Mouse (Mus musculus) spleen, postnatal 4 days (tissue): Measurements from ENCODE around the gene Msh2.

Source experiments
- DNase-seq, 2 experiments: peaks; one replicate each; pipeline ENCODE4 v3.0.0; 2022; ENCODE audit warnings: low spot score in 2 of 2

The Msh2 gene

DNA sequence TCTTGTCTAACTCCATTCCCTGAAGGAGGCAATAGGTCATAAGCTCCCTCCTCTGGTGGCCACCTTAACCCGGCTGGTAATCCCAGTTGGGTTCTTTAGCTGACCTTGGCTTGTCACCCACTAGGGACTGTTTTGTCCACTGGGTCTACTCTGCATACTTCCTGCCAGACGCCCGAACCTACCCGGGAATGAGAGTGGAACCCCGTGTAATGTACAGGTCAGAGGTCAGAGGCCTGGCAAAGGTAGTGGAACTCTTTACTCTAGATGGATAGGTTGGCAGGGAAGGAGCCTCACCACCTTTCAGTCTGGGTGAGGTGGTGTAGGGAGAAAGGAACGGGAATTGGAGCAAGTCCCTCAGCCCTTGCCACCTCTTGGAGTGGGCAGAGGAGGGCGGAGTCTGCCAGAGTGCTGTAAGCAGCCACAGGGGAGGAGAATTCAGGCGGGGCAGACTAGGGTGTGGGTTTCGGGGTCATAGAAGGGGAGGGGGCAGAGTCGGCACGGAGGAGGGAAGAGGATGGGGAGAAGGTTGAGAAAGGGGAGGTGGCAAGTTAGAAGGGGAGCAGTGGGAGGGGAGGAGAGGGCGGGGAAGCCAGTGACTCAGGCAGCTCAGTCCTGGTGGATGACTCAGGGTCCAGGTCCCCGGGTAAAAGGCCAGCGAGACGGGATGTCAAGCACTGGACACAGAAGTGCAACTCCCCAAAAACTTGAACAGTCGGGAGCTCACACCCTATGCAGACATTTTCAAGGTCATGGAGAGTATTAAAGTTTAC lies 27.1 kb downstream of the Msh2 start:
- DNase-seq: no peak

DNA sequence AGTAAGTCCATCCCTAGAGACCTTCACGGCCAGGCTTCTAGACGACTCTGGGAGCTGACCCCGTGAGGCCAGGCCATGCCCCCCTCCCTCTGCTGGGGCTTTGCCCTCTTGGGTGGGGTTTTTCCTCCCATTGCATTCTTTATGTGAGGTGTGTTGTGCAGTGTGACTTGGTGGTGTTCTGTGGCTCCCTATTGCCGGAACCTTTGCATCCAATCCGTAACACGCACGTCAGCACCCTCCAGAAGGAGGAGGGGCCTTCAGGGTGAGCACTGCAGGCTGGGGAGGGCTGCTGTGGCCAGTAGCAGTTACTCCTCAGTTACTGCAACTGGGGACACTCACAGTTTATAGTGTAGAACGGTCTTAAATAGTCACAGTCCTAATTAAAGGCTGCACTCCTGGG lies 28.0 kb downstream of the Msh2 start:
- no peak for DNase-seq

DNA sequence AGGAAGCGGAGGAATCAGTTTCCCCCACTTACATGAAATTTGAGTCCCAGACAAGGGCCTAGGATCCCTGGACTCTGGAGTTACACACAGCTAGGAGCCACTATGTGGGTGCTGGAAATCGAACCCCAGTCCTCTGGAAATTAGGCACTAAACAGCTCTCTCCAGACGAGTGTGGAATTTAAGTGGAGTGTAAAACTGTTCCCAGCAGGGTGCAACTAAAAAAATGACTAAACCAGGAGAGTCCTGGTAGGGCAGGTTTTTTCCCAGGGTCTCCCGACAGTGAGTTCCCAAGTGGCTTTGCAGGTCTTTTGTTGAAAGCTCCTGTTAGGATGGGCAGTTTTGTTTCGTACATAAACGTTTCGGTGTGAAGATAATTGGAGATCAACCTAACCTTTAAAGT lies 52.6 kb downstream of the Msh2 start:
- no peak for DNase-seq

DNA sequence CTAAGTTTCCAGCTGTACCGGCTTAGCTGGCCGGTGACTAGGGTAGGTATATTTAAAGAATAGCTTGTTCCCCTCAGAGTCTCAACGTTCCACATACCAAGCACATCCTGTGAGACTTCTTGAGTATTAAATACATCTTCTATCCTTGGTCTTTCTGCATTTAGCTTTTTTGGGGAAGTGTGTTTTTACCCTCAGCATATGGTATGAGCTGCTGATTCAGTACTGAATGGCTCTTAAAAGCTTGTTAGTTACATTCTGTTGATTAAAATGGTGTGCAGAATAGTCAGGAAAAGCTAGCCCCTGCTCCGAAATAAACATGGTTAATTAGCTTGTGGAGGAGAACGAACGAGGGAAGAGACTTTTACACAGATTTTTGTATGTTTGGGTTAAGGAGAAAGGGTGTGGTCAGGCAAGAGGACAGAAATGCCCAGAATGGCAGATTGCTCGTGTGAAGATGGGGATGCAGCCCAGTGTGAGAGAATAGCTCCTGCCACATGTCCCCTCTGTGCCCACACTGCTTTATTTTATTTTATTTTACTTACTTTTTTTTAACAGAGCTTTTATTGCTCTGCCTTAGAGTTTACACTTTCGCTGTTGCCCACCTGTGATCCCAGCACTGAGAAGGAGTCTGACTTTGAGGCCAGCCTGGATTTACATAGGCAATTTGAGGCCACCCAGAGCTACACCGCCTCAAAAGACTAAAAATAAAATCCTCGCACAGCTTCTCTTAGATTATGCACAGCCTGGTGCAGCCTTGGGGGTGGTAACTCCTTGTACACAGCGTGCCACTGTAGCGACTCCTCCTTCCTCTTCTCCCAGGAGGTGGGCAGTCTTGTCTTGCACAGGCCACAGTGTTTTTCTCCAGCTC lies 54.6 kb downstream of the Msh2 start:
- DNase-seq: no peak

DNA sequence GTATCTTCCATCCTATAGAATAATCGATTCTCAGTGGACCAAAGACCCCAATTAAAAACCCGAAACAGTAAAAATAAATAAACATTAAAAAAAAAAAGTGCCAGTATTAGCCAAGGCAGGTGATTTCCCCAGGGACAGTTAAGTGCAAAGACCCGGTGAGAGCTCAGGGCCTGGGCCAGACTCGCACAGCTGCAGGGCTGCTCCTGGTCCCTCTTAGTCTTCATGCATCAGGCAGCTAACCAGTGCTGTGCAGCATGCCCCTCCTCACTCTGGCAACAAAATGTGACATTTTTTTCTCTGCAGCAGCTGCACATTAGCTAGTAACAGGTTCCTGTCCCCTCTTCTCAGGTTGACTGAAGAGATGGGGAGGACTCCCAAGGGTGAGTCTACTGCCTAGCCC lies 59.8 kb downstream of the Msh2 start:
- no peak for DNase-seq

DNA sequence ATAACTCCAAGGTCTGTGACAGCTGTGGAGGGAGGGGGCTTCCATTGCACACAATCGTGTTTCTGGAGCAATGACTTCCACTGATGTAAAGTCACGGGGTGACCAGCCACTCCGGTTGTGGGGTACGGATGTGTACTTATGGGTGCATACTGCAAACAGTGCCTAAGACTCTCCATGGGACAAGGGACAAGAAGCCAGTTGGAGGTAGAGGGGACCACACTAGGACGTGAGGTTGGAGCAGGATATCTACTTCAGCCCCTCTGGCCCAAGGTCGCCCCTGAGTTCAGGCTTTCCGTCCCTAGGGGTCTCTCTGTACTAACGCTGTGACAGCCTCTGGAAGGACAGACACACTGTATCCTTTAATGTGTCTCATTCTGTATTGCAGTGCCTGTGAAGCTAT lies 62.3 kb downstream of the Msh2 start:
- no peak for DNase-seq

DNA sequence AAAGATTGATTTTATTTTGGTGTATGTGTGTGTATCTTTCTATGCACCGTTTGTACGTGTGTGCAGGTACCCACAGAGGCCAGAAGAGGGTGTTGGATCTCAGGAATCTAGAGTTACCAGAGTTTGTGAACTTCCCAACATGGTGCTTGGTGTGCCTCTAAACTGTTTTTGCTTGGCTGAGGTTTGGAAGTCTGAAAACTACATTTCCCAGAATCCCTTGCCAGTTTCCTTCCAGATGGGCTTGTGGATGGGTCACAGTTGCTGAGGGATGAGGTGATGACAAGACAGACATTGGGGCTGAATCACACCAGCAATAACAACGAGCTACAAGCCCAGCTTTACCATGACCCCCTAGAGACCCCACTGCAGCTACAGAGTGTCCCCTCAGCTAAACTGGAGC lies 65.0 kb downstream of the Msh2 start:
- no peak for DNase-seq

DNA sequence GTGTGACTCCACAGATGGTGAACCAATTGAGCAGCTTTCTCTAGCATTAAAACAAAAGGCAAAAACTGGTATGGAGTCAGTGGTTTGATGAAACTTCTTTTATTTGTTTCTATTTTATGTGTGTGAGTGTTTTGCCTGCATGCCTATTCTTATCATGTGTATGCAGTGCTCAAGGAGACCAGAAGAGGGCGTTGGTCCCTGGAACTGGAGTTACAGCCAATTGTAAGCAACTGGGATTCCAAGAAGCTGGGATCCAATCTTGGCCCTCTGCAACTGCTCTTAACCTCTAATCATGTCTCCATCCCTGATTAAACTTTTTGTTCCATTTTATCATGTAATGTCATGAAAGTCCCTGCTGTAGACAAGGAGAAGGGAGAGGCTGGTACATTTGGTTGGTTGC lies 67.7 kb downstream of the Msh2 start:
- DNase-seq: no peak

DNA sequence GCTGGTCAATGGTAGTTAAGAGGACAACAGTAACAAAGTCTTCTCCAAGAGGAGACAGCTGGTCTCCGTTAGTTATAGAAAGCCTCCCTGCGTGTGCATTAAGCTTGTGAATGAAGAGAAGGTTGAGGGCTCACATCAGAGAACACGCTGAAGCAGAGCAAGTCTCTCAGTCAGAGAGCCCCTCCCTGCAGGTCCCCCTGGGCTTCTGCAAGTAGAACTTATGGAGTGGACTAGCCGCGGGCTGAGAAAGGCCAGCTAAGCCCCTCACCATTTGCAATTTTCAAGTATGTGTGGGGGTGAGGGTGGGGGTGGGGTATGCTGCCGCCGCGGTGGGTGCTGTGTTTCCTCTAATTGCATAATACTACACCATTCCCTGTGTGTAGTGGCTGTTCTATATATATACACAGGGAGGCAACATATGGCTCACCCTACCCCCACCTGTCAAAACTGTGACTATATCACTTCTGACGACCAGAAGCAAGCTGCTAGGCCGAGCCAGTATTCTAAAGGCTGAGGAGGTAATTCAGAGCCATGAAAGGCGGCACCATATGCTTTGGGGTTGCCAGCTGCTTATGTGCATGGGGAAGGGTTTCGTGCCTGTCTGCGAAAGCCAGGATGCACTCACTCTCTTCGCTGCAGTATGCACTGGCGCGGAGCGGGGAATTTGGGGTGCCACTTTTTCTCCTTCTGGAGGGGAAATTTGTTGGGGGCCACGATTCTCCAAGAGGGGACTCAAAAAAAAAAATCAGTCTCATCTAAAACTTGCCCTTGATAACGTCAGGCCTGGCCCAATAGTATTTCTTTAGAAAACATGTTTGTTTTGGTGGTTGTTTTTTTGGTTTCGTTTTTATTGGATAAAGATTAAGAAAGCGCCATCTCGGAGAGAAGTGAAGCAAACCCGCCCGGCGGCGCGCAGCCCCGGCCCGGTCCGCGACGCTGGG lies 73.1 kb downstream of the Msh2 start:
- peak in 1 of 2 experiments; percentile 59 for DNase-seq

DNA sequence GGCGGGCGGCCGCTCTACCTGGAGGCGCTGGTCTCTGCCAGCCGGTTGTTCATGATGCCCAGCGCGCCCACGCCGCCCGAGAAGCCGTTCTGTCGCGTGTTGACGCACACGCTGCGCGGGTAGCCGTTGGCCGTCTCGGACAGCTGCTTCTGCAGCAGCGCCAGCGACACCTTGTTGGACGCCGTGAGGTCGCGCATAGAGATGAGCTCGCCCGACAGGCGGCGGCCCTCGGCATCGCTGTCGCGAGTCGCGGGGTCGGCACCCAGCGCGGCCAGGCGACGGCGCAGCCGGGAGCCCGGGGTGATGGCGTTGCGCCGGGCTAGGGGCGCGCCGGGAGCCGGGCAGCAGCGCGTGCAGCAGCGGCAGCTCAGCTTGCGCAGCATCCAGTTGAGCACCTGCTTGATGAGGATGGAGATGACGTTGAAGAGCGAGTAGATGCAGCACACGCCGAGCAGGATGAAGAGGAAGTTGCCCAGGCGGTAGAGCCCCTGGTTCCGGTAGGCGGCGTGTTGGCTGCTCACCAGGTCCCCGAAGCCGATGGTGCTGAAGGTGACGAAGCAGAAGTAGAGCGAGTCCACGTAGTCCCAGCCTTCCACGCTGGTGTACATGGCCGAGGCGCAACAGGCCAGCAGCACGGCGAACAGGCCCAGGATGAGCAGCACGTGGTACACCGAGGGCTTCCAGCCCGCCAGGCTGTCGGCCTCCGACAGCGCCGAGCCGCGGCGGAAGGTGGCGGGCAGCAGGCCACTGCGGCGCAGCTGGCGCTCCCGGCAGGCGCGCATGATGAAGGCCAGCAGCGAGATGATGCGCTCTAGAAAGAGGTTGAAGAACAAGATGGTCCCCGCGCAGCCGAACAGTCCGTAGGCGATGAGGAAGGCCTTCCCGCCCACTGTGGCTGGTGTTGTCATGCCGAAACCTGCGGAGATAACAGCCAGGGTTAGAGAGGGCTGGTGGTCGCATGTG lies 74.1 kb downstream of the Msh2 start:
- peak; percentile 44 to 70 for DNase-seq

DNA sequence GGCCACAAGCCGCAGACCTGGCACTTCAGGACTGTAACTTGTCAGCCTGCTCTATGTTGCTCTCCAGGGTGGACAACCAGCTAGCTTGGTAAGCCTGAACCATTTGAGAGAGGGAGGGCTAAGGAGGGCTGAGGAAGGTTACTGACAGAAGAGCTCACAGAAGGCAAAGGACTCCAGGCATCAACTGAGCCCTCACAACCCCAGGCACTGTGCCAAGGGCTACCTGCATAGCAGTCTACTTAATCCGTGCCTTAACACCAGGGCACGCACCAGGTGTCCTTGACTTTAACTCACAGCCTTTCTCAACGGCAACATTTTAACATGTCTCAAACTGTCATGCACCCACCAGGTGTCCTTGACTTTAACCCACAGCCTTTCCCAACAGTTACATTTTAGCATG lies 88.2 kb downstream of the Msh2 start:
- no peak for DNase-seq

DNA sequence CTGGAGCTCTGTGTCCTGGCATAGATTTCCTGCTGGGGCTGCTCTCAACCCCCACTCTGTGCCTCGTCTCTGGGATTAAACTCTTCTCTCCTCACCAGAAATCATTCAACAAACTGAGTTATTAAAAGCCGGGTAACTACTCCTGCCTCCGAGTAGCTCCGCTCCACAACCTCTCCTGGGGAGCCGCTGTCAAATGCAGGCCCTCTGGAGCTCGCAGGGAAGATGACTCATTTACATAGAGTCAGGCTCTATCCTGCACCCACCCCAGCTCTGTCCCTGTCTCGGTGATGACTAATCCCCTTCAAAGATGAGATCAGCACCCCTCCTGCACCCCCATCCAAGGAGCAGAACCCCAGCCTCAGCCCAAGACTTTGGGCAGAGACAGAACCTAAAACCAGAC lies 91.0 kb downstream of the Msh2 start:
- no peak for DNase-seq

DNA sequence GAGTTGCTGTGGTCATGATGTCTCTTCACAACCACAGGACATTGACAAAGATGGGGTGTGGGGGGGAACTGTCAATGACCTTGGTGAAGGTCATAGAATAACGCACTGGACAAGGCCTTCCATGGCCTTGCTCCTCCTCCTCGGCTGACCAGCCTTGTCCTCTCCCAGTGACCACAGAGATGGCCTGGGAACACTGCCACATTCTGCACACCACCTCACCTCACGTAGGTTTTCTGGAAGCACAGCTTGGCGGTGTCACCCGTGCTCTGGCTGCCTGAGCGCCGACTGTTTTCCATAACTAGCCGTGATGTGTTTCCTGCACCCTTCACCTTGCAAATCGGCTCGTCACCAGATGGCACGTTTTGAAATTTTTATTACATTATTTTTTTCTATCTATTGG lies 92.9 kb downstream of the Msh2 start:
- no peak for DNase-seq

DNA sequence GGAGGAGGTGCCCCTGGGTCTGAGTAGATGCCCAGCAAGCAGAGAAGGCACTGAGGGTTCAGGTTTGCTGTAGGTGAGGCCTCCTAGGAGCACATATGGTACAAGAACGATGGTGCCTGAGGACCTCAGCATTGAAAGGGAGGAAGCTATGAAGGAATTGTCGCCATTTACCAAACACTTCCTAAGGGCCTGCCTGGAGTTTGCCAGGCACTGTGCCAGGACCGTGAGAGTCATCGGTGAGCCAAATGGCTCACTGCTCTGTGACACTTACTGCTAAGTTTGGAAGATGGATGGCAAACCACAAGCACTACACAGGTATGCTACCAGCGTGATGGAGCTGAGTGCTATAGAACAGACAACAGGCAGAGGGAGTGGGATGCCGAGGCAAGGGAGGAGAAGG lies 94.8 kb downstream of the Msh2 start:
- DNase-seq: no peak

DNA sequence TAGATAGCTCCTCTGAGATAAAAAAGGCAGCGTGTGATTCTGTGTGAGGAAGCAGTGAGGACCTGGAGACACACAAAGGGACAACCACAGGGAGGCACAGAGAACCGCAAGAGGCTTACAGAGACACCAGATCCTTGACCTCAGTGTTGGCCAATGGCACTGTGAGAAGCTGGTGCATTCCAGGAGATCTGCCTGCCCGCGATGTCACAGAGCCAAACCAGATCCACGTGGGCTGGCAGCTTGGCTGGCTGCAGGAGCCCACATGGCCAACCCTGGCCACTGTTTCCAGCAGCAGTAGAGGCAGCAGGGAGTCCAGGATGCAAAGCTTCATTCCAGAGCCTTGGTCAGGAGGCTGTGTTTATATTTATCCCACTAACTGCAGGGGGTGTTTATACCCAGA lies 98.6 kb downstream of the Msh2 start:
- no peak for DNase-seq

DNA sequence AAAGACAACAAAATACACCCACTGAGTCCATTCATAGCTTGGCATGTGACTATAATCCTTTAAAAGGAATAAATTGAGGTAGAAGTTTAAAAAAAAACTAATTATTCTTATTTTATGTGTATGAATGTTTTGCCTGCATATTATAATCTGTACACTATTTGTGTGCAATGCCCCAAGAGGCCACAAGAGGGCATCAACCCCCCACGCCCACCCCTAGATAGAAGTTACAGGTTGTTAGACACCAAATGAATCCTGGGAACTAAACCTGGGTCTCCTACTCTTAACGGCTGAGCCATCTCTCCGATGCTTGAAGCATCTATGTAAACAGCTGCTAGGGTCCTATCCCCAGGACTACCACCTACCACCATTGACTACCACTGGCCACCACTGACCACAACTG lies 101.0 kb downstream of the Msh2 start:
- DNase-seq: no peak
